Comparison of ENCODE assay signal across 9 mouse cellular contexts in the genomic region with DNA sequence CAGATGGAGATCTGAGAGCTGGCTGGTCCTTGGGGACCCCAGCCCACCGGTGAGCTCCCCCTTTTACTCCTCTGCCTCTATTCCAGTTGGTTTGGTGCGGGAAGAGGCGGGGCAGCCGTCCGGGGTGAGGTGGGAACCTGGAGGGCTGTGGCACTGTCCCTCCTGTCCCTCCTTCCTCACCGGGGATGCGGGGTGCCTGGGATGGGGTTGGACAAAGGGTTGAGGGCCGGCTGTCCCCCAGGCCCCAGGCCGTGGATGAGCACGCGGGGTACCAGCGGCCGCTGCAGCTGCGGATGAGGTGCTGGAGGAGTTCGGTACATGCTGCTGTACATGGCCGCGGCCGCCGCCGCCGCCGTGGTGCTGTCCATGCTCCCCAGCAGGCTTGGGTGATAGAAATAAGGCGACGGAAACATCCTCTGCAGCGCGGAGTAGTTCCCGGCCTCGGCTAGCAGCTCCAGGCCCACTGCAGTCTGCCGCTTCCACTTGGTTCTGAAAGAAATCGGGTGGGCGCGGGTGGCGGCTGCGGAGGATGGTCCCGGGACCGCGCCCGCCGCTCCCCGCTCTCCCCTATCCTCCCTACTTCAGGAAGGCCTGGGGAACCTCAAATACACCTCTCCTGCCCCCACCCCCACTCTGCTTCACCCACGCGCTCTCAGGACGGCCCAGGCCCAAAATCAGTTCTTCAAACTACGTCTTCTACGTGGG. TPM values are rescaled to one million over a fixed set of nuclear protein-coding genes. Genes with fewer than 3 reads are reported as not detected.
DNase-seq lines count a peak whose midpoint lies in the region; ATAC-seq lines count a peak whose summit lies in the region.
"Had no signal": no experiment of that assay in that cellular context is flagged by ENCODE, and none has a peak within 500 bp of the region (broad histone marks: within the 10 kb centered on the region; RNA-seq: fewer than 3 reads in every experiment).

No protein-coding gene starts in this region.

- H3K27ac ChIP-seq in intestine, embryonic 14.5 days (ENCODE audit: low read depth): no peak overlapping the region

- under 1% methylated on average over 44 of the region's 45 CpGs for WGBS in intestine, embryonic 14.5 days

- peak; percentile 58 for DNase-seq in left cerebral cortex, postnatal 4 days
- DNase-seq in left cerebral cortex, adult 9 months (ENCODE audit: low spot score in 2 of 2): no peak
- peak; percentile 61 for DNase-seq in embryo, embryonic 11 days
- no peak for DNase-seq in intestine, embryonic 14.5 days (ENCODE audit: low spot score)
- DNase-seq in retina, embryonic 14.5 days (ENCODE audit: low spot score): peak; percentile 63
- DNase-seq in spleen, postnatal 10 days (ENCODE audit: low spot score in 2 of 2): no peak
- no peak for DNase-seq in urinary bladder, postnatal 14 days (ENCODE audit: low spot score)
- DNase-seq in kidney, adult 18-20 months: no peak
- DNase-seq: gastrocnemius, postnatal 10 days had no signal

- H3K4me3 ChIP-seq in intestine, embryonic 14.5 days (ENCODE audit: low read depth, low read length): no peak overlapping the region

- H3K27me3 ChIP-seq in intestine, embryonic 14.5 days (replicated peaks; ENCODE audit: control insufficient read depth, insufficient read depth, low read length): peaks cover 97% of the 10 kb centered on the region

- 0 out of 2 replicates have a peak, but pooled peaks have one; percentile 63 for ATAC-seq in intestine, embryonic 14.5 days (replicated peaks; ENCODE audit: low FRiP score, low TSS enrichment, low read depth)

- intact Hi-C loops in left cerebral cortex, postnatal 4 days (cut with DNase I): no loop called here

- no peak overlapping the region for H3K4me2 ChIP-seq in intestine, embryonic 14.5 days (ENCODE audit: low read length)

- H3K4me1 ChIP-seq in intestine, embryonic 14.5 days (replicated peaks; ENCODE audit: control insufficient read depth, insufficient read depth, low read length): no peaks in the 10 kb centered on the region

- H3K9me3 ChIP-seq in intestine, embryonic 14.5 days (ENCODE audit: control insufficient read depth, low read length): no peaks in the 10 kb centered on the region

- no peak overlapping the region for H3K9ac ChIP-seq in intestine, embryonic 14.5 days (ENCODE audit: low read length)

- H3K36me3 ChIP-seq in intestine, embryonic 14.5 days (ENCODE audit: control insufficient read depth, insufficient read depth, low read length): no peaks in the 10 kb centered on the region

RNA-seq across cellular contexts. Expression of a gene that starts 4.6 kb away (rescaled TPM):
- total RNA-seq in left cerebral cortex, postnatal 4 days (2021): 1 to 10 TPM in 1 of 2 experiments, under 1 TPM in 1; 0.84 to 2.5 TPM
- not detected in 2 replicates for polyA plus RNA-seq in intestine, embryonic 14.5 days (2014; fragmentation: Nextera tagmentation; extraction: Ambion mirVana)
- total RNA-seq: gastrocnemius, postnatal 10 days had no signal

Comparison
In these comparisons a context has a peak if more than half of its experiments do, and no peak if none do; other contexts are left out.
1. DNase-seq: peak in left cerebral cortex, postnatal 4 days (single experiment), embryo, embryonic 11 days (single experiment) and retina, embryonic 14.5 days (single experiment); none in left cerebral cortex, adult 9 months (0 of 2), intestine, embryonic 14.5 days (single experiment), spleen, postnatal 10 days (0 of 2), urinary bladder, postnatal 14 days (single experiment) and kidney, adult 18-20 months (single experiment).